Mouse (Mus musculus) embryonic fibroblast, embryonic 13.5 days (primary cell): ENCODE data around the gene Il6st. TPM values are rescaled to one million over a fixed set of nuclear protein-coding genes. Genes with fewer than 3 reads are reported as not detected.

Experiments used
- H3K27ac ChIP-seq: 2 replicates; pipeline ENCODE4 v1.5.1; 2012; ENCODE audit warnings: low read length, control low read depth, inconsistent platforms; ENCODE audit not compliant: insufficient read depth
- H3K4me1 ChIP-seq: 2 replicates; pipeline ENCODE4 v1.6.1; 2011; ENCODE audit warnings: low read length; ENCODE audit not compliant: control insufficient read depth, insufficient read depth
- H3K4me3 ChIP-seq: 2 replicates; pipeline ENCODE4 v1.5.1; 2011; ENCODE audit warnings: mild to moderate bottlenecking, control low read depth, low read length; ENCODE audit not compliant: insufficient read depth
- CTCF ChIP-seq: IDR thresholded peaks from 2 replicates; pipeline ENCODE4 v1.5.1; 2011; ENCODE audit warnings: mild to moderate bottlenecking, control low read depth, low read length, moderate library complexity, borderline replicate concordance; ENCODE audit not compliant: insufficient read depth
- POLR2A ChIP-seq: IDR thresholded peaks from 2 replicates; pipeline ENCODE4 v1.6.1; 2011; ENCODE audit warnings: low read depth, mild to moderate bottlenecking, control low read depth, low read length, moderate library complexity
- polyA plus RNA-seq: library from polyadenylated mRNA; stranded (reverse); fragments of >200 nt; gene quantifications from 2 replicates; pipeline ENCODE4 v1.2.4, GENCODE M21; 2011; ENCODE audit warnings: low read depth; ENCODE audit not compliant: missing spikeins, insufficient read length

The Il6st gene
- polyA plus RNA-seq, 1 experiment: 515 TPM

DNA sequence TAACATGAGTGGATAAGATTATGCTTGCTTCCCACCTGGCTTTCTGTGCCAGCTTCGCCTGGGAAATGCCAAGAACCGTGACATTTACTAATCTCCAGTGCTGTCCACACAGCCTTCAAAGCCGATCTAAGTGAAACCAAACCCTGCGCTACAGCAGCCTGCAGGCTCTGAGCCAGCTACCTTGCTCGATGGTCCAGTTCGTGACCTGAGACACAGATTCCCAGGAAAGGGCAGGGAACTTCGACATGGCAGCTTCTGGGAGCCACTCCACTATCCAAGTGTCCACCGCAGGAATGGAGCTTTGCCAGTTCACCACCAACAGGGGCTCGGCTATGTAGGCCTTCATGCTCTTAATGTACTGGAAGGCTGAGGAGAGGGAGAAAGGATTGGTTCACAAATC, 69.7 kb downstream of the Il6st start:
- no peaks in the 10 kb centered on the region for H3K4me1 ChIP-seq
- no peak overlapping the region for H3K27ac ChIP-seq
- H3K4me3 ChIP-seq: no peak overlapping the region
- no peak for TF ChIP-seq CTCF
- no peak for TF ChIP-seq POLR2A

DNA sequence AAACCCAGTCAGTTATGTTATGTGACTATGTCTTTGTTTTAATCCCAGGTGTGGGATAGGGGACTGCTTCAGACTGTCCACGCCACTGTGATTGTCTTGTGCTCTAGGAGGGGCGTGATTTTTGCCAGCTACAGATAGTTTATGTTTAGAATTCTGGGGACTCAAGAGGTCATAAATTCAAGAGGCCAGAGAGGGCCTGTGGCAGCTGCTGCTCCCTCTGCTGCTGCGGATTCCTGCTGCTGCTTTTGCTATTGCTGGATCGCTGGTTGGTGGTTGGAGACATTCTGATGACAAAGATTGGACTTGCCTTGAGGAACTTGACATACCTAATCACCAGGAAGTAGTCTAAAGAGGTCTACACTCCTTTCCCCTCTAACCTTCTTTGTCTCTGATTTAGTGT, 72.7 kb downstream of the Il6st start:
- no peak for TF ChIP-seq CTCF
- no peak for TF ChIP-seq POLR2A
- H3K4me3 ChIP-seq: no peak overlapping the region
- no peaks in the 10 kb centered on the region for H3K4me1 ChIP-seq
- no peak overlapping the region for H3K27ac ChIP-seq

DNA sequence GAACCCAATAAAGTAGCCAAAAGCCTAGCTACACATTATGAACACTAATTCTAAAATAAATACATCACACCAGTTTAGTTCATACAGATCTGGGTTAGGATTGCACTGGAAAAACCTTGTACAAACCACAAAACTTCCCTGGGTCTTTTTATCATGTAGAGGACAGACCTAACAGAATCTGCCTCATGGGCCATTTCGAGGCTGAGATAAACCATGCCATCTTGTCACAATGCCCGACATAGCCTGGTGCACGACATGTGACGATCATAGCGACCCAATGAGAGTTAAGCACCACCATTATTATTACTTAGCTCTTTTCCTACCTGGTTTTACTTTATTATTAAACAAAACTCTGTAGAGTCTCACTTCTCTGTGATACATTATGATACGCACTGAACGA, 73.2 kb downstream of the Il6st start:
- no peak overlapping the region for H3K27ac ChIP-seq
- no peak for TF ChIP-seq POLR2A
- no peak for TF ChIP-seq CTCF
- H3K4me3 ChIP-seq: no peak overlapping the region
- no peaks in the 10 kb centered on the region for H3K4me1 ChIP-seq

DNA sequence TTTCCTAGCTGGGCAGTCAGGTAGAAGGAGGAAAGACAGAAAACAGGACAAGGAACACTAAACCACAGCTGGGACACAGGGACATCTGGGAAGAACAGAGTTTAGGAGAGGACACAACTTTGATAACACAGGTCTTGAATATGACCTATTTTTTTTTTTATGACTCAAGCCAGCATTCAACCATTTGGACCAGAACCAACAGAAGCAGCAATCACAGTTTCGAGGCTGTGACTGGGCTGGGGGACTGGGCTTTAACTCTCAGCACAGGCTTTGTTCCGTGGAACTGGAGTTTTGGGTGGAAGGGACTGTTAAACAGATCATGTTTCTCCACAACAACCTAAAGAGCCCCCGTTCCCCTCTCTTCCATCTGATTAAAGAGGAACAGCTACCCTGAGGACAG, 76.7 kb downstream of the Il6st start:
- H3K4me3 ChIP-seq: no peak overlapping the region
- no peak for TF ChIP-seq CTCF
- no peak for TF ChIP-seq POLR2A

DNA sequence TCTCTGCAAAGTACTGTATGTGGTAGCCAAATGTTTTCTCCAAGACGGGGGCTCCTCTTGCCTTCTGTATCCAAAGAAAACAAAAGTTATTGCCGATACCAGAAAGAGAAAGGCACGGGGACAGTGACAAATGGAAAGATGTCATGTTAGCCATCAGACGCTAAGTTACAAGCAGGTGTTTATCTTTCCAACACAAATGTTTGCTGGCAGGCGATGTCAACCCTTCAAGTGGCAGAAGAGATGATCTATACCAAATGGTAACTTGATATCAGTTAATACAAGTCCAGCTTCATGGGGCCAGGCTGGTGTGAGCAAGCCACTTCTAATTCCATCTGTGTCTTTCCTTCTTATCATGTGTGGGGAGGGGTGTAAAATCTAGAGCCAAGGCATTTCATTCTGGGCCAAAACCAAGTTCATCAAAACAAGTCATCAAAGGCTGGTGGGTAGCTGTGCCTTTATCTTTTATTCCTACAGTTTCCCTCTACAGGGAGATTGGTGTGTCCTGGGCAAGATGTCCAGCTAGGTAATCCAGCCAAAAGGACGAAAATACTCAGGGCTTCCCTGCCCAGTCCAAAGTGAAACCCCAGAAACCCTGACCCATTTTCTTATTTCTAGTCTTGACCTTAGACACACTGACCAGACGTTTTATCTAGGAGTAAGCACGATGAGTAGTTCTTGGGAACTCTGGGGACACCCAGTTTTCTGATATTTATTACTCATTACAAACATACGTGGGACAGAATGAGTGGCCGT, 77.5 kb downstream of the Il6st start:
- TF ChIP-seq CTCF (no peak), POLR2A (no peak)
- H3K4me1 ChIP-seq: no peaks in the 10 kb centered on the region
- H3K27ac ChIP-seq: no peak overlapping the region
- H3K4me3 ChIP-seq: no peak overlapping the region

More for the DNA sequence above, 76.7 kb downstream of the Il6st start:
- no peaks in the 10 kb centered on the region for H3K4me1 ChIP-seq
- no peak overlapping the region for H3K27ac ChIP-seq

DNA sequence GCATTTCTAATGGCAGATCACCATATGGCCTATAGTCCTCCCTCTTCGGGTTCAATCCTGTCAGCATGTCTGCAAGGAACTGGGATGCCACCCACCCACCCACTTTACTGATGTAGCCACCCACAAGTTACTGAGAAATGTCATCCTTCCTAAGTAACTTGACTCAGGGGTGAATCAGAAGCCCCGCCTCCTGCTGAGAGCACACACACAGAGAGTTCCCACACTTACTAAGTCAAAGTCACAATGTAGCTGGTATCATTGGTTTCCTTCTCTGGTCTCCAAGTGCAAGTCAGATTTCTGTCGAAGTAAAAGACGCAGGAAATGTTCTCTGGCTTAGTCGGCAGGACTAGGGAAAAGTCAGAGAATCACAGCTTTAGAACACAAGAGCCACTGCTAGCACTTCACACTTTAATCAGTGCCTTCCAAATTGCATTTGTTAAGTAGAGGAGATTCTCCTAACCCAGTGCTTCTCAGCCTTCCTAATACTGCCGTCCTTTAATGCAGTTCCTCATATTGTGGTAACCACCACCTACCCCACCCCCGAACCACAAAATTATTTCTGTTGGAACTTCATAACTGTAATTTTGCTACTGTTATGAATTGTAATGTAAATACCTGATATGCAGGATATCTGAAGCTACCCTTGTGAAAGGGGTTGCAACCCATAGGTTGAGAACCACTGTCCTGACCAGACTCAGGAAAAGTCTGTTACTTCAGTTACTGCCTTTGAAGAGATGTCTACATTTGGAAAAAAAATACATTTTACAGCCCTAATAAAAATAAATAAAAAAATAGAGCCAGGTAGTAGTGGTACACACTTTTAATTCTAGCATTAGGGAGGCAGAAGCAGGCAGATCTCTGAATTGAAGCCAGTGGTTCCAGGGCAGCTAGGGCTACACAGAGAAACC, 88.0 kb downstream of the Il6st start:
- peak overlapping the region; percentile 39; the same call in 1 of the 2 replicates for H3K27ac ChIP-seq
- H3K4me1 ChIP-seq: peaks cover 10% of the 10 kb centered on the region
- no peak for TF ChIP-seq POLR2A
- TF ChIP-seq CTCF: no peak
- H3K4me3 ChIP-seq: no peak overlapping the region

DNA sequence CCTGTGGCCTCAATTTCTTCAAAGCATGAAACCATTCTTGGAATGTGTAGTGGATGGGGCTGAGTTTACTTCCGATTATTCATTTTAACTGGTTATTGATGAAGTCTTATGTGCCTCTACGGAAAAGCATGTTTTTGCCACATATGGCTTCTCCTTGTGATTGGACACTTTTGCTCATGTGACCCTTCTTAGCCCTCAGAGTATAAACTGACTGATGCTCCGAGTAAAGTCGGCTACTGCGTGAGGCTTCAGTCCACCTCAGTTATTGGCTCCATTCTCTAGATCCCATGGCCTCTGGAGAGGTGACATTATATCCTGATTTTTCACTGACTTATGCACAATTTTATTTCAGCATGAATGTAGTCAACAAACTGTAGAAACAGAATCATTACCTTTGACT, 89.4 kb downstream of the Il6st start:
- no peak overlapping the region for H3K27ac ChIP-seq
- TF ChIP-seq POLR2A (no peak), CTCF (no peak)
- no peak overlapping the region for H3K4me3 ChIP-seq
- peaks cover 10% of the 10 kb centered on the region for H3K4me1 ChIP-seq

DNA sequence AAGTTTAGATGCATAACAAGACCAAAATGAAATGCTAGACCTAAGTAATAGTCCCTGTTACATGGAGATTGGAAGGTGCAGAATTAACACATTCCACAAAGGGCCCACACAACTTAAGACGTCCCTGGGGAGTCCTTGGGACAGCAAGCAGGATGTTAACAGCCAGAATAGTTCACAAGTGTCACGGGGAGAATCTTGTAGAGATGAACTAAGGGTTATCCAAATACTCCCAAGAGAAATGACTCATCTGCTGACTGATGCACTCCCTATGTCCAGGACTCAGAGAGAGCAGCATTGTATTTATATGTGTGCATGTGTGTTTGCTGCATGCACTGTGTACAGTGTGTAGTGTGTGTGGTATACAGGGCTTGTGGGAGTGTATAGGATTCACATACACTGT, 92.6 kb downstream of the Il6st start:
- Histone ChIP-seq H3K27ac (no peak overlapping the region), H3K4me1 (peaks cover 10% of the 10 kb centered on the region), H3K4me3 (no peak overlapping the region)
- TF ChIP-seq POLR2A (no peak), CTCF (no peak)

Other genes starting within 250 kb of the Il6st start
- gene Ankrd55, start 175.6 kb upstream of the Il6st start, polyA plus RNA-seq: 0.74 and 1.9 TPM in 2 replicates
- gene Il31ra, start 130.3 kb downstream of the Il6st start, polyA plus RNA-seq: 0.65 and 2.3 TPM in 2 replicates
- gene Ddx4, start 188.4 kb downstream of the Il6st start, polyA plus RNA-seq: 0.23 and 0.49 TPM in 2 replicates
- gene Slc38a9, start 196.7 kb downstream of the Il6st start, polyA plus RNA-seq: 10.2 and 11.5 TPM in 2 replicates